Mouse (Mus musculus): ENCODE measurements around the gene Lnx1. TPM values are rescaled to one million over a fixed set of nuclear protein-coding genes. Genes with fewer than 3 reads are reported as not detected.

Gene Lnx1
- polyA plus RNA-seq, 1 experiment from 2014 or later, result 0.72 TPM

- DNase-seq (ENCODE audit: low spot score), result no peak
- Histone ChIP-seq H3K9me3 (no peaks in the 10 kb centered on the region), H3K4me3 (no peak overlapping the region), H3K27me3 (ENCODE audit: insufficient read depth, poor library complexity, severe bottlenecking) (no peaks in the 10 kb centered on the region), H3K4me1 (replicated peaks) (no peaks in the 10 kb centered on the region), H3K36me3 (no peaks in the 10 kb centered on the region), H3K27ac (no peak overlapping the region)
- WGBS, result 85% methylated on average over 1 of the region's 1 CpGs
These were observed 40.1 kb downstream of the Lnx1 start for GRCm38 (mm10) chr5:74662618-74663017.

GRCm38 (mm10) chr5:74661734-74662560 lies 40.8 kb downstream of the Lnx1 start:
- H3K36me3 ChIP-seq, result no peaks in the 10 kb centered on the region
- no peak overlapping the region for H3K27ac ChIP-seq
- no peaks in the 10 kb centered on the region for H3K9me3 ChIP-seq
- WGBS, result 82% methylated on average over 4 of the region's 4 CpGs
- H3K27me3 ChIP-seq (ENCODE audit: insufficient read depth, poor library complexity, severe bottlenecking), result no peaks in the 10 kb centered on the region
- no peaks in the 10 kb centered on the region for H3K4me1 ChIP-seq (replicated peaks)
- H3K4me3 ChIP-seq, result no peak overlapping the region
- no peak for DNase-seq (ENCODE audit: low spot score)

GRCm38 (mm10) chr5:74659856-74660255 lies 42.9 kb downstream of the Lnx1 start:
- Histone ChIP-seq H3K4me3 (no peak overlapping the region), H3K27me3 (ENCODE audit: insufficient read depth, poor library complexity, severe bottlenecking) (no peaks in the 10 kb centered on the region), H3K36me3 (no peaks in the 10 kb centered on the region), H3K27ac (no peak overlapping the region), H3K4me1 (replicated peaks) (no peaks in the 10 kb centered on the region), H3K9me3 (no peaks in the 10 kb centered on the region)
- 83% methylated on average over 4 of the region's 4 CpGs for WGBS
- DNase-seq (ENCODE audit: low spot score), result no peak

GRCm38 (mm10) chr5:74659281-74659680 lies 43.4 kb downstream of the Lnx1 start:
- WGBS, result 88% methylated on average over 5 of the region's 5 CpGs
- no peak for DNase-seq (ENCODE audit: low spot score)
- Histone ChIP-seq H3K9me3 (no peaks in the 10 kb centered on the region), H3K4me3 (no peak overlapping the region), H3K36me3 (no peaks in the 10 kb centered on the region), H3K4me1 (replicated peaks) (no peaks in the 10 kb centered on the region), H3K27ac (no peak overlapping the region), H3K27me3 (ENCODE audit: insufficient read depth, poor library complexity, severe bottlenecking) (no peaks in the 10 kb centered on the region)

- Histone ChIP-seq H3K9me3 (no peaks in the 10 kb centered on the region), H3K4me1 (replicated peaks) (no peaks in the 10 kb centered on the region), H3K27me3 (ENCODE audit: insufficient read depth, poor library complexity, severe bottlenecking) (no peaks in the 10 kb centered on the region), H3K27ac (no peak overlapping the region), H3K4me3 (no peak overlapping the region), H3K36me3 (no peaks in the 10 kb centered on the region)
- WGBS, result 80% methylated on average over 6 of the region's 6 CpGs
- no peak for DNase-seq (ENCODE audit: low spot score)
These were observed 44.8 kb downstream of the Lnx1 start for GRCm38 (mm10) chr5:74657930-74658329.

GRCm38 (mm10) chr5:74656410-74656809 lies 46.3 kb downstream of the Lnx1 start:
- no peak for DNase-seq (ENCODE audit: low spot score)
- WGBS, result 86% methylated on average over 5 of the region's 5 CpGs
- no peak overlapping the region for H3K27ac ChIP-seq
- H3K27me3 ChIP-seq (ENCODE audit: insufficient read depth, poor library complexity, severe bottlenecking), result no peaks in the 10 kb centered on the region
- no peaks in the 10 kb centered on the region for H3K9me3 ChIP-seq
- no peaks in the 10 kb centered on the region for H3K4me1 ChIP-seq (replicated peaks)
- H3K36me3 ChIP-seq, result no peaks in the 10 kb centered on the region
- H3K4me3 ChIP-seq, result no peak overlapping the region

- no peak overlapping the region for H3K27ac ChIP-seq
- H3K36me3 ChIP-seq, result no peaks in the 10 kb centered on the region
- no peak for DNase-seq (ENCODE audit: low spot score)
- 87% methylated on average over 6 of the region's 6 CpGs for WGBS
- H3K4me1 ChIP-seq (replicated peaks), result no peaks in the 10 kb centered on the region
- no peaks in the 10 kb centered on the region for H3K27me3 ChIP-seq (ENCODE audit: insufficient read depth, poor library complexity, severe bottlenecking)
- no peaks in the 10 kb centered on the region for H3K9me3 ChIP-seq
- no peak overlapping the region for H3K4me3 ChIP-seq
These were observed 48.2 kb downstream of the Lnx1 start for GRCm38 (mm10) chr5:74654527-74654926.

- Histone ChIP-seq H3K4me3 (no peak overlapping the region), H3K36me3 (no peaks in the 10 kb centered on the region), H3K27ac (no peak overlapping the region), H3K9me3 (no peaks in the 10 kb centered on the region), H3K27me3 (ENCODE audit: insufficient read depth, poor library complexity, severe bottlenecking) (no peaks in the 10 kb centered on the region), H3K4me1 (replicated peaks) (no peaks in the 10 kb centered on the region)
- no peak for DNase-seq (ENCODE audit: low spot score)
- 91% methylated on average over 10 of the region's 10 CpGs for WGBS
These were observed 48.9 kb downstream of the Lnx1 start for GRCm38 (mm10) chr5:74653766-74654165.

- no peak for DNase-seq (ENCODE audit: low spot score)
- WGBS, result 91% methylated on average over 1 of the region's 1 CpGs
- no peaks in the 10 kb centered on the region for H3K9me3 ChIP-seq
- 0 out of 2 replicates have a peak, but pooled peaks cover 6% of the 10 kb centered on the region for H3K4me1 ChIP-seq (replicated peaks)
- H3K4me3 ChIP-seq, result no peak overlapping the region
- H3K36me3 ChIP-seq, result no peaks in the 10 kb centered on the region
- H3K27ac ChIP-seq, result no peak overlapping the region
- H3K27me3 ChIP-seq (ENCODE audit: insufficient read depth, poor library complexity, severe bottlenecking), result no peaks in the 10 kb centered on the region
These were observed 53.6 kb downstream of the Lnx1 start for GRCm38 (mm10) chr5:74649122-74649521.

- H3K4me3 ChIP-seq, result no peak overlapping the region
- no peaks in the 10 kb centered on the region for H3K36me3 ChIP-seq
- H3K4me1 ChIP-seq (replicated peaks), result 0 out of 2 replicates have a peak, but pooled peaks cover 6% of the 10 kb centered on the region
- 84% methylated on average over 9 of the region's 9 CpGs for WGBS
- no peaks in the 10 kb centered on the region for H3K27me3 ChIP-seq (ENCODE audit: insufficient read depth, poor library complexity, severe bottlenecking)
- H3K27ac ChIP-seq, result no peak overlapping the region
- no peaks in the 10 kb centered on the region for H3K9me3 ChIP-seq
- no peak for DNase-seq (ENCODE audit: low spot score)
These were observed 54.5 kb downstream of the Lnx1 start for GRCm38 (mm10) chr5:74648216-74648615.

GRCm38 (mm10) chr5:74647584-74647984 lies 55.1 kb downstream of the Lnx1 start:
- DNase-seq (ENCODE audit: low spot score), result no peak
- no peaks in the 10 kb centered on the region for H3K27me3 ChIP-seq (ENCODE audit: insufficient read depth, poor library complexity, severe bottlenecking)
- 62% methylated on average over 6 of the region's 6 CpGs for WGBS
- H3K4me3 ChIP-seq, result no peak overlapping the region
- H3K27ac ChIP-seq, result no peak overlapping the region
- 0 out of 2 replicates have a peak, but pooled peaks cover 6% of the 10 kb centered on the region for H3K4me1 ChIP-seq (replicated peaks)
- no peaks in the 10 kb centered on the region for H3K36me3 ChIP-seq
- no peaks in the 10 kb centered on the region for H3K9me3 ChIP-seq

- Histone ChIP-seq H3K9me3 (no peaks in the 10 kb centered on the region), H3K27me3 (ENCODE audit: insufficient read depth, poor library complexity, severe bottlenecking) (no peaks in the 10 kb centered on the region), H3K36me3 (no peaks in the 10 kb centered on the region), H3K4me3 (no peak overlapping the region), H3K27ac (no peak overlapping the region), H3K4me1 (replicated peaks) (no peaks in the 10 kb centered on the region)
- 69% methylated on average over 2 of the region's 2 CpGs for WGBS
- no peak for DNase-seq (ENCODE audit: low spot score)
These were observed 60.4 kb downstream of the Lnx1 start for GRCm38 (mm10) chr5:74642291-74642690.

GRCm38 (mm10) chr5:74641000-74641399 lies 61.7 kb downstream of the Lnx1 start:
- 60% methylated on average over 6 of the region's 6 CpGs for WGBS
- Histone ChIP-seq H3K27ac (no peak overlapping the region), H3K9me3 (no peaks in the 10 kb centered on the region), H3K4me3 (no peak overlapping the region), H3K27me3 (ENCODE audit: insufficient read depth, poor library complexity, severe bottlenecking) (no peaks in the 10 kb centered on the region), H3K4me1 (replicated peaks) (no peaks in the 10 kb centered on the region), H3K36me3 (no peaks in the 10 kb centered on the region)
- DNase-seq (ENCODE audit: low spot score), result no peak

Data from hindbrain, embryonic 10.5 days (tissue).